Mouse (Mus musculus) megakaryocyte-erythroid progenitor cell, adult 5-6 weeks (primary cell): ENCODE data around the gene Olfr1279. TPM values are rescaled to one million over a fixed set of nuclear protein-coding genes. Genes with fewer than 3 reads are reported as not detected.
"Not testable (repeated sequence)": the region's sequence is repeated elsewhere in the genome, so short reads cannot be mapped to it uniquely, and the experiment has no call there.

Experiments
- ATAC-seq: replicated peaks from 2 replicates; pipeline ENCODE4 v1.8.0; 2016; ENCODE audit warnings: mild to moderate bottlenecking, inconsistent platforms; ENCODE audit not compliant: severe bottlenecking, poor library complexity, low FRiP score, low TSS enrichment
- total RNA-seq, 2 experiments: library from RNA; stranded (forward) in 1 of 2; stranded (reverse) in 1 of 2; fragments of 200-1000, 215-1000 nt in 1 of 2; fragments of >200 nt in 1 of 2; fragmentation: Nextera tagmentation in 1 of 2; gene quantifications; 2 replicates each; pipeline ENCODE4 v1.2.3; 2014 to 2017

Gene Olfr1279
- not detected in 2 replicates for total RNA-seq (2014; fragmentation: Nextera tagmentation)
- not detected in 2 replicates for total RNA-seq (2017)

DNA sequence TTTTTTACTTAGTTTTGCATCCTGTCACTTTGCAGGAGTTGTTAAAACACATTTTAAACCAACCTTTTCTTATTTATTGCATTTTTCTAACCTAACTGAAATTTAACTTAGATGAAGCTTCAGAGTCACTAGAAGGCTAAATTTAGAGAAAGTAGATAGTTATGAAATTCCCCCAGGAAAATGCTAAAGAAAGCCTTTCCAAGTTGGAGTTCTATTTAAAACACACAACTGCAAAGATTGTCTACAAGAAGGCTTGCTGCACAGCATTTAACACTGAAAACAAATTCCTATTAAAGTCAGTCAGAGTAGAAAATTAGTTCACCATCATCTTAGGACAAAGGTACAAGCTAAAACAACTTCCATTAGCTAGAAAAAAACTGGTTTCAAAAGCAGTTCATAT lies at the start of gene Olfr1279:
TSS of gene Olfr1279 (plus strand) at position 262 of the 400 bp plus-strand sequence.
- no peak for ATAC-seq

DNA sequence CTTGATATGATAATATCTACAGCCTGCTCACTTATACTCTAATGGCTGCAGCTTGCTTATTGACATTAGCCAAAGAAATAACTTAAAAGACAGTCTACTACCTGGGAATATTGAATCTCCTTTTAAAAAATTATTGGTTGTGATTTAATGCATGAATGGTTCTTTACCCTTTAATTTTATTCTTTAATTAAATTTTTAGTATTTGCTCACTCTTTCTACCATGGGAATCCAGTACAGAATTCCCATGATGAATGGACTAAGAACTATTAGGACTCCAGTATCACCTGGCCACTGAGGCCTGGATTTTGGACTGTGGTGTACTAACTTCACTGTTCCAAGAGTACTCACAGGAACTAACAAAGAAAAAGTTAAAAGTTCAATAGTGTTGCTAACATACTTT lies 46.2 kb upstream of the Olfr1279 start, which contains the start of gene Olfr1276:
TSS of gene Olfr1276 (plus strand) at position 301 of the 400 bp plus-strand sequence.
- no peak for ATAC-seq

DNA sequence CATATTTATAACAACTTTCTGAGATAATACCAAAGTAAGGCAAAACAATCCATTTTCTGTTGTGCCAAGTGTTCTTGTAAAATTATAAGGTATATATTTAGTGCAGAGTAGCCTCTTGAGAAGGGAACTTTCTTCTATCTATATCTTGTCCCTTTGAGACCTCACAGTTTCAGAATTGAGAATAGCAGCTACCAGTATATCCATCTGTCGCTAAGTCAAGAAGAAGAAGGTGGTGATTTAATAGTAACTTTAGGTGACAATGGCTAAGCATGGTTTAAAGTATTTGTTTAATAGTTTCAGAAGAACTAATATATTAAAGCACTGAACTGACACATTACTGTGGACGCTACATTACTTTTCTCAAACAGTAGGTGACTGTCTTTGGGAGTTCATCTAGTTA lies 26.4 kb upstream of the Olfr1279 start, which contains the start of gene Olfr1277:
TSS of gene Olfr1277 (minus strand) at position 101 of the 400 bp plus-strand sequence.
- ATAC-seq, result no peak

DNA sequence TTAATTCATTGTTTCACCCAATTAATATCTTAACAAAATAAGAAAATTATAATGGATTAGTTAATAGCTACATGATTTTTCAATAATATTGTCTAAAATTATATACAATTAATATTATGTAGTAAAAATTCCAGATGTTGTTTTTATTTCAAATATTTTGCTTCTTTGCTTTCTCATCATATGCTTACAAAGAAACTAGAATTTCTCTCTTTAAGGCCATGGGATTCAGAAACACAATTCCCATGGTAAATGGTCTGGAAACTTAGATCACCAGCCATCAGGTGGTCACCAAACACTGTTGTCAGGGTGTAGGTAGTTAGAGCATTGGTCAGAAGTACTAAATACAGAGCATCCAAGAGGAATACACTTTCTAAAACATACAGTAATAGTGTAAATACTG lies 10.6 kb upstream of the Olfr1279 start, which contains the start of gene Olfr1278:
TSS of gene Olfr1278 (plus strand) at position 301 of the 400 bp plus-strand sequence.
- no peak for ATAC-seq

DNA sequence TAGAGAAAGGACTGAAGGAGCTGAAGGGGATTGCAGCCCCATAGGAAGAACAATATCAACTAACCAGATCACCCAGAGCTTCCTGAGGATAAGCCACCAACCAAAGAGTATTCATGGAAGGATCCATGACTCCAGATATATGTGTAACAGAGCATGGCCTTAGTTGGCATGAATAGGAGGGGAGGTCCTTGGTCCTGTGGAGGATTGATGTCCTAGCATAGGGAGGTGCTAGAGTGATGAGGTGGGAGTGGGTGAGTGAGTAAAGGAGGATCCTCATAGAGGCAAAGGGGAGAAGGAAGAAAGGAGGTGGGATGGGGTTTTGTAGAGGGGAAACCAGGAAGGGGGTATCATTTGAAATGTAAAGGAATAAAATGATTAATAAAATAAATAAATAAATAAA lies 1.9 kb upstream of the Olfr1279 start:
- no peak for ATAC-seq

DNA sequence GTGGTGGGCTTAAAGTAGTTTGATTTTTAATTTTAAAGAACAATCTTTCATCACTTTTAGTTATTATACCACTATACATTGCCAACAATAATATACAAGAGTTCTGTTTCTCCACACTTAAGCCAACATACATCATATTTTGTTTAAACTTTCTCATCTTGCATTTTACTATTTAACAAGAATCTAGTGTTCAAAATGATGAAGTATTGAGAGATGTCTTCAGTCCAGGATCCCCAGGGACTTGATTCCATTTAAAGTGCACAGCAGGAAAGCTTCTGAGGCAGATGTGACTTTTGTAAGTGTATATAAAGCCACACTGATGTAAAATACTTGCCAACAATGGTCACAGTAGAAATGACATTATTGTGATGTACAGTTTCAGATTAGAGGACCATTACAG lies 13.3 kb downstream of the Olfr1279 start, which contains the start of gene Olfr1280:
TSS of gene Olfr1280 (plus strand) at position 301 of the 400 bp plus-strand sequence.
- no peak for ATAC-seq

DNA sequence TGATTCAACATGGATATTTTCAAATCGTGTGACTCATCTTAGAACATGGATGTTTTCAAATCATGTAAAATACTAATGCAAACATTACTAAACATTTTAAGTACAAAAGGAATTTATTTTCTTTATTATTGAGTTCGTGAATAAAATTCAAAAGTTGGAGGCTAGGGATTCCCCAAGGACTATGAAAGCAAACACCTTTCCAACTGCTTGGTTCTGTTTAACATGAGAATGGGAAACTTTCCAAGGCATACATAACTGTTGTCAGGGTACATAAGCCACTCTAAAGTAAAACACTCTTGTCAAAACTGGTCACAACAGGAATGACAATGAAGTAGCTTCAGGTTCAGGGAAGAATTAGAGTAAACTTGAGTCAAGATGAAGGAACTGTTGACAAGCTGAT lies 25.8 kb downstream of the Olfr1279 start, which contains the start of gene Olfr1281:
TSS of gene Olfr1281 (plus strand) at position 301 of the 400 bp plus-strand sequence.
- no peak for ATAC-seq

DNA sequence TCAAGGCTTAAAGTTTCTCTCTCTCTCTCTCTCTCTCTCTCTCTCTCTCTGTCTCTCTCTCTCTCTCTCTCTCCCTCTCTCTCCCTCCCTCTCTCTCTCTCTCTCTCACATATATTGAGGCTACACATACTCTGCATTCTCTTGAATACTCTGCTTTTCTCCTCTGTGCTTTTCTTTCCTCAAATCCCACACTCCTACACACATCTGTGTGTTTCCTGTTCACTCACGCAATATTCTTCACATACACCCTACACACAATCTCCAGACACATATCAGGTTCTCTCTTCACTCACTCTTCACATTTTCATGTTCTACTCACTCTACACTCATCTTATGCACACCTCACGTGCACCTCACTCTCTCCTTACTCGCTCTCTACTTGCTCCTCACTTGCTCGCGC lies 33.3 kb downstream of the Olfr1279 start:
- ATAC-seq, result not testable (repeated sequence)

DNA sequence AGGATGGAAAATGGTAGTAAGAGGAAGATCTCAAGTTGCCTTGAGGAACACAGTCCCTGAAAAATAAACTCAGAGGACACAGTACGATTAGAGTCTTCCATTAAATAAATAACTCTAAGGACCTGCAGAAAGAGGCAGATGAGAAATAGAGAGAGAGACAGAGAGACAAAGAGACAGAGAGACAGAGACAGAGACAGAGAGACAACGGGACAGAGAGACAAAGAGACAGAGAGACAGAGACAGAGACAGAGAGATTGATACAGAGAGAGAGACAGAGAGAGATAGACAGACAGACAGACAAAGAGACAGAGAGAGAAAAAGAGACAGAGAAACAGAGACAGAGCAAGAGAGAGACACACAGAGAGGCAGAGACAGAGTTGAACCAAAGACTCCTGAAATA lies 35.5 kb downstream of the Olfr1279 start, which contains the start of gene Olfr1282:
TSS of gene Olfr1282 (minus strand) at position 101 of the 400 bp plus-strand sequence.
- ATAC-seq, result no peak

Other genes starting within 250 kb of the Olfr1279 start
- gene Gm13941, start 194.7 kb upstream of the Olfr1279 start, total RNA-seq (2014; fragmentation: Nextera tagmentation), result not detected in 2 replicates
- gene Gm13941, start 194.7 kb upstream of the Olfr1279 start, total RNA-seq (2017), result not detected in 2 replicates
- gene Gm15130, start 147.7 kb upstream of the Olfr1279 start, total RNA-seq (2014; fragmentation: Nextera tagmentation), result not detected in 2 replicates
- not detected in 2 replicates for gene Gm15130, start 147.7 kb upstream of the Olfr1279 start, total RNA-seq (2017)
- not detected in 2 replicates for gene 4930430A15Rik, start 71.0 kb upstream of the Olfr1279 start, total RNA-seq (2014; fragmentation: Nextera tagmentation)
- not detected in 2 replicates for gene 4930430A15Rik, start 71.0 kb upstream of the Olfr1279 start, total RNA-seq (2017)
- gene Olfr1275, start 65.3 kb upstream of the Olfr1279 start, total RNA-seq (2014; fragmentation: Nextera tagmentation), result not detected in 2 replicates
- gene Olfr1275, start 65.3 kb upstream of the Olfr1279 start, total RNA-seq (2017), result not detected in 2 replicates
- not detected in 2 replicates for gene Olfr1276, start 46.1 kb upstream of the Olfr1279 start, total RNA-seq (2014; fragmentation: Nextera tagmentation)
- not detected in 2 replicates for gene Olfr1276, start 46.1 kb upstream of the Olfr1279 start, total RNA-seq (2017)
- not detected in 2 replicates for gene Olfr1277, start 26.5 kb upstream of the Olfr1279 start, total RNA-seq (2014; fragmentation: Nextera tagmentation)
- not detected in 2 replicates for gene Olfr1277, start 26.5 kb upstream of the Olfr1279 start, total RNA-seq (2017)
- not detected in 2 replicates for gene Olfr1278, start 10.5 kb upstream of the Olfr1279 start, total RNA-seq (2014; fragmentation: Nextera tagmentation)
- gene Olfr1278, start 10.5 kb upstream of the Olfr1279 start, total RNA-seq (2017), result not detected in 2 replicates
- not detected in 2 replicates for gene Olfr1280, start 13.4 kb downstream of the Olfr1279 start, total RNA-seq (2014; fragmentation: Nextera tagmentation)
- not detected in 2 replicates for gene Olfr1280, start 13.4 kb downstream of the Olfr1279 start, total RNA-seq (2017)
- not detected in 2 replicates for gene Olfr1281, start 25.9 kb downstream of the Olfr1279 start, total RNA-seq (2014; fragmentation: Nextera tagmentation)
- not detected in 2 replicates for gene Olfr1281, start 25.9 kb downstream of the Olfr1279 start, total RNA-seq (2017)
- gene Olfr1282, start 35.4 kb downstream of the Olfr1279 start, total RNA-seq (2014; fragmentation: Nextera tagmentation), result not detected in 2 replicates
- gene Olfr1282, start 35.4 kb downstream of the Olfr1279 start, total RNA-seq (2017), result not detected in 2 replicates
- gene Olfr1283, start 66.2 kb downstream of the Olfr1279 start, total RNA-seq (2014; fragmentation: Nextera tagmentation), result not detected in 2 replicates
- gene Olfr1283, start 66.2 kb downstream of the Olfr1279 start, total RNA-seq (2017), result not detected in 2 replicates
- not detected in 2 replicates for gene Olfr1284, start 74.9 kb downstream of the Olfr1279 start, total RNA-seq (2014; fragmentation: Nextera tagmentation)
- gene Olfr1284, start 74.9 kb downstream of the Olfr1279 start, total RNA-seq (2017), result not detected in 2 replicates
- gene Olfr1286, start 122.5 kb downstream of the Olfr1279 start, total RNA-seq (2014; fragmentation: Nextera tagmentation), result not detected in 2 replicates
- not detected in 2 replicates for gene Olfr1286, start 122.5 kb downstream of the Olfr1279 start, total RNA-seq (2017)
- gene Olfr1287, start 148.5 kb downstream of the Olfr1279 start, total RNA-seq (2014; fragmentation: Nextera tagmentation), result not detected in 2 replicates
- gene Olfr1287, start 148.5 kb downstream of the Olfr1279 start, total RNA-seq (2017), result not detected in 2 replicates
- gene Olfr1288, start 173.5 kb downstream of the Olfr1279 start, total RNA-seq (2014; fragmentation: Nextera tagmentation), result not detected in 2 replicates
- not detected in 2 replicates for gene Olfr1288, start 173.5 kb downstream of the Olfr1279 start, total RNA-seq (2017)
- gene Olfr1289, start 180.2 kb downstream of the Olfr1279 start, total RNA-seq (2014; fragmentation: Nextera tagmentation), result not detected in 2 replicates
- not detected in 2 replicates for gene Olfr1289, start 180.2 kb downstream of the Olfr1279 start, total RNA-seq (2017)
- not detected in 2 replicates for gene Olfr1290, start 193.2 kb downstream of the Olfr1279 start, total RNA-seq (2014; fragmentation: Nextera tagmentation)
- not detected in 2 replicates for gene Olfr1290, start 193.2 kb downstream of the Olfr1279 start, total RNA-seq (2017)
- gene Olfr1291-ps1, start 196.5 kb downstream of the Olfr1279 start, total RNA-seq (2014; fragmentation: Nextera tagmentation), result not detected in 2 replicates
- gene Olfr1291-ps1, start 196.5 kb downstream of the Olfr1279 start, total RNA-seq (2017), result not detected in 2 replicates
- not detected in 2 replicates for gene Olfr1293-ps, start 224.6 kb downstream of the Olfr1279 start, total RNA-seq (2014; fragmentation: Nextera tagmentation)
- gene Olfr1293-ps, start 224.6 kb downstream of the Olfr1279 start, total RNA-seq (2017), result not detected in 2 replicates
- not detected in 2 replicates for gene Olfr1294, start 239.7 kb downstream of the Olfr1279 start, total RNA-seq (2014; fragmentation: Nextera tagmentation)
- gene Olfr1294, start 239.7 kb downstream of the Olfr1279 start, total RNA-seq (2017), result not detected in 2 replicates